Mouse (Mus musculus): ENCODE measurements around the gene Tbc1d10a.
A peak's percentile ranks its signal among the peaks of the same experiment; 100 is the strongest.

Gene Tbc1d10a

GRCm38 (mm10) chr11:4217914-4218629 is 31.5 kb downstream of the Tbc1d10a start, which contains the start of gene Castor1:
Gene Castor1, plus strand, starts transcription at chr11:4218225.
- peak; percentile 87 to 91 for DNase-seq

GRCm38 (mm10) chr11:4218637-4219036 is 32.0 kb downstream of the Tbc1d10a start:
- DNase-seq = no peak

GRCm38 (mm10) chr11:4219317-4219751 is 32.7 kb downstream of the Tbc1d10a start:
- DNase-seq = peak; percentile 46 to 68

- DNase-seq = no peak
These were observed 33.3 kb downstream of the Tbc1d10a start for GRCm38 (mm10) chr11:4219908-4220307.

- peak; percentile 75 to 94 for DNase-seq
These were observed 34.1 kb downstream of the Tbc1d10a start for GRCm38 (mm10) chr11:4220443-4221400.

GRCm38 (mm10) chr11:4222046-4222950 is 35.7 kb downstream of the Tbc1d10a start:
- DNase-seq = no peak

GRCm38 (mm10) chr11:4223393-4224188 is 37.0 kb downstream of the Tbc1d10a start:
- DNase-seq = no peak

GRCm38 (mm10) chr11:4224223-4224622 is 37.6 kb downstream of the Tbc1d10a start:
- no peak for DNase-seq

- DNase-seq = no peak
These were observed 40.2 kb downstream of the Tbc1d10a start for GRCm38 (mm10) chr11:4226569-4227325.

- no peak for DNase-seq
These were observed 41.9 kb downstream of the Tbc1d10a start for GRCm38 (mm10) chr11:4228463-4228862.

GRCm38 (mm10) chr11:4229841-4230240 is 43.3 kb downstream of the Tbc1d10a start:
- no peak for DNase-seq

- no peak for DNase-seq
These were observed 44.8 kb downstream of the Tbc1d10a start for GRCm38 (mm10) chr11:4231435-4231834.

GRCm38 (mm10) chr11:4232644-4233043 is 46.1 kb downstream of the Tbc1d10a start:
- no peak for DNase-seq

- no peak for DNase-seq
These were observed 48.6 kb downstream of the Tbc1d10a start for GRCm38 (mm10) chr11:4235052-4235655.

GRCm38 (mm10) chr11:4235665-4236545 is 49.3 kb downstream of the Tbc1d10a start, which contains the start of gene Osm:
Gene Osm, plus strand, starts transcription at chr11:4236420.
- peak in 1 of 2 experiments; percentile 62 for DNase-seq

GRCm38 (mm10) chr11:4236546-4237067 is 50.0 kb downstream of the Tbc1d10a start:
- peak in 1 of 2 experiments; percentile 40 for DNase-seq

- DNase-seq = peak; percentile 64 to 66
These were observed 50.9 kb downstream of the Tbc1d10a start for GRCm38 (mm10) chr11:4237389-4237912.

- no peak for DNase-seq
These were observed 51.6 kb downstream of the Tbc1d10a start for GRCm38 (mm10) chr11:4238167-4238566.

- no peak for DNase-seq
These were observed 53.1 kb downstream of the Tbc1d10a start for GRCm38 (mm10) chr11:4239691-4240090.

Data from spleen, adult 18-20 months (tissue).